Mouse (Mus musculus) WW6 (cell line): ENCODE measurements around the gene Nvl.

Experiments
- DNase-seq: peaks from one replicate; pipeline ENCODE4 v3.0.0-alpha.2; 2013; ENCODE audit warnings: low read depth, low spot score

Nvl gene

GRCm38 (mm10) chr1:181068344-181068743 is 75.7 kb downstream of the Nvl start:
- no peak for DNase-seq

GRCm38 (mm10) chr1:181064648-181065047 is 79.4 kb downstream of the Nvl start:
- DNase-seq: no peak

- no peak for DNase-seq
These were observed 80.0 kb downstream of the Nvl start for GRCm38 (mm10) chr1:181063991-181064390.

GRCm38 (mm10) chr1:181061784-181062485 is 82.1 kb downstream of the Nvl start:
- no peak for DNase-seq

GRCm38 (mm10) chr1:181052898-181053297 is 91.1 kb downstream of the Nvl start:
- DNase-seq: no peak

GRCm38 (mm10) chr1:181050937-181051336 is 93.1 kb downstream of the Nvl start, which contains the start of gene 9130409I23Rik:
Gene 9130409I23Rik (plus strand): TSS chr1:181051237.
- no peak for DNase-seq

- no peak for DNase-seq
These were observed 94.6 kb downstream of the Nvl start for GRCm38 (mm10) chr1:181049328-181049842.

- no peak for DNase-seq
These were observed 96.5 kb downstream of the Nvl start for GRCm38 (mm10) chr1:181047520-181047919.

- DNase-seq: no peak
These were observed 104.4 kb downstream of the Nvl start for GRCm38 (mm10) chr1:181039652-181040051.

GRCm38 (mm10) chr1:181037623-181038022 is 106.4 kb downstream of the Nvl start:
- DNase-seq: no peak
